Mouse (Mus musculus): ENCODE data around the gene Nsun2.
"Not testable (repeated sequence)": the region's sequence is repeated elsewhere in the genome, so short reads cannot be mapped to it uniquely, and the experiment has no call there.

The Nsun2 gene

GRCm38 (mm10) chr13:69555957-69556482 is 22.5 kb downstream of the Nsun2 start:
- no peak for DNase-seq

DNA sequence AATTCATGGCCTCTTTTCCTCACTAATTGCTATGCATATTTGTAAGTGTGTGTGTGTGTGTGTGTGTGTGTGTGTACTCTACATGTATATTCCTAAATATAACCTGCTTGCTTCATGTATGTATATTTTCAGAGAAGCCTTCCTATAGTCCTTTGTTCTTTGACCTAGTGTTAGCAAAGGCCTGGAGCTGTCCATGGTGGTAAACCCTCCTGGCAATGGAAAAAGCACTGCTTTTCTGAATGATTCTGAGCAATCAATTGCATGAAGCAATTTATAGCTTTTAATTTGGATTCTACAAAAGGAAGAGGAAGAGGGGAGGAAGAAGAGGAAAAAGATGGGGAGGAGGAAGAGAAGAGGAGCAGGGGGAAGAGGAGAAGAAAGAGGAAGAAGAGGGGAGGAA is 23.2 kb downstream of the Nsun2 start:
- no peak for DNase-seq

- no peak for DNase-seq
Measured at GRCm38 (mm10) chr13:69558098-69558660, 24.6 kb downstream of the Nsun2 start.

DNA sequence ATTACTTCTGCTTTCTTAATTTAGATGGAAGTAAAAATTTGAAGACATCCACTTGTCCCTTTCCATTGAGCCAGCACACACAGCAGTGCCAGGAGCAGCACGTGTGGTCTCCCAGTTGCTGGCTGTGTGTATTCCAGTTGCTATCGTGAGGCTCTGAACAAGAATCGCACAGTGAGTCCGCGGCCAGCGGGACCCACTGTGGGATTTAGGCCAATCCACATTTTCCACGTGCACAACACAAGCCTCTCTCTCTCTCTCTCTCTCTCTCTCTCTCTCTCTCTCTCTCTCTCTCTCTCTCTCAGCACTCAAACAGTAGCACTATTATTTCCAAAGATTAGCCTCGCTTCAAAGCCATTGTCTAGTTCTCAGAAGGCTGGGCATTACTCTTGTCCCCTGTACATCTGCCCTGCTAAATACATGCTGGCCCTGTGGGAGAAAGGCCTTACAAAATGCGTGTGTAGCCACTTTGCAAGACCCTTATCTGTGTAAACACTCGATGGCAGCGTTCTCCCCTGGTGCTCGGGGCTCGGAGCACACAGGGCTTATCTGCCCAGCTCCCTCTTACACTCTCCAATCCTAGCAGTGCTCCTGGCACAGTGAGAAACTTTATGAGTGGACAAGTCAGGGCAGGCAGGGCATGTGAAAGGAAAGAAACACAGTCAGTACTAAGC is 25.9 kb downstream of the Nsun2 start:
- no peak for DNase-seq

- no peak for DNase-seq
Measured at GRCm38 (mm10) chr13:69562004-69562403, 28.5 kb downstream of the Nsun2 start.

- no peak for DNase-seq
Measured at GRCm38 (mm10) chr13:69562654-69563574, 29.4 kb downstream of the Nsun2 start.

- DNase-seq: no peak
Measured at GRCm38 (mm10) chr13:69563905-69564304, 30.4 kb downstream of the Nsun2 start.

GRCm38 (mm10) chr13:69564573-69564972 is 31.0 kb downstream of the Nsun2 start:
- DNase-seq: no peak

DNA sequence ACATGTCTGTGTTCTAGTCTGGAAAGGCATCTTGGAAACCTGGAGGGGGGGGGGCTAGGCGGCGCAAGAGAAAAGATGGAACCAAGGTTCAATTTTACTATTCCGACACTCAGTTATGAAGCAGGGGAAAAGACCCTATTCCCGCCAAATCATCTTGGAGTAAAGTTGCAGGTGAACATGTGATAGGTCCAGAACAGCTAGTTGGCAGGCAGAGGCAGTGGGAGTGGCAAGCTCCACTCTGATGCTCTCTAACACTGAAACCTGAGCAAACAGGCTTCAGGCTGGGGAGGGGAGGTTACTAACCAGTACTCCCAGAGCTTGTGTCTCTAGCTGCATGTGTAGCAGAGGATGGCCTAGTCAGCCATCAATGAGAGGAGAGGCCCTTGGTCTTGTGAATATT is 31.9 kb downstream of the Nsun2 start:
- DNase-seq: not testable (repeated sequence)

DNA sequence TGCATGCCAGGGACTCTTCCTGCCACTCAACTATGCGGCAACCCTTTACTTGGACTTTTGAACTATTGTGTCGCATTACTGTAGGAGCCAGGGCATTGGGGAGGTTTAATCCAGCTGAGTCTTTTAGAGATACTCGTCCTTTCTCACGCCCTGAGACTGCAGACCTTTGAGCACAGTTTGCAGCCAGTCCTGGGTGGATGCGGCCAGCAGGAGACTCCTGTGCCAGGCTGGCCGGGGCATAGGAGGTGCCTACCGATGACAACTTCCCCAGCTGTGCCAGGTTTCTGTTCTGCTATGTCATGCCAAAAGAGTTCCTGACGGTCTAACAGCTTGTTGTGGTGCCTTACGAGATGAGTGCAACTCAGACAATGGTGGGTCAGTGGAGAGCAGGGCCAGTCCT is 35.7 kb downstream of the Nsun2 start:
- DNase-seq: no peak

DNA sequence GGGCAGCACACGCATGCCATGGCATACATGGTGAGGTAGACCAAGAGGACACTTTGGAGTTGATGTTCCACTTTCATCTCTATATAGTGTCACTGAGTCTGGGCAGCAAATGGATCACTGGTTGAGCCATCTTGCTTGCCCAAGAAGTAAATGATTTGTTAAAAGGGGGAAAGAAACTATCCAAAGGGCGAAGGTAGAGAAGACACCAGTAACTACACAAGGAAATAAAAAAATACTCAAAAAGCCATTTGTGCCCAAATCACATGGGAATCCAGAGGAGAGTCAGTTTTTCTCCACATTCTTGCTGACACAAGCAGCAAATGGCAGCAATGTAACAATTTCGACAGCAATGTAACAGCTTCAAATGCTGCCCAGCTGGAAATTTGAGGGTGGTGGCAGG is 39.0 kb downstream of the Nsun2 start:
- no peak for DNase-seq

DNA sequence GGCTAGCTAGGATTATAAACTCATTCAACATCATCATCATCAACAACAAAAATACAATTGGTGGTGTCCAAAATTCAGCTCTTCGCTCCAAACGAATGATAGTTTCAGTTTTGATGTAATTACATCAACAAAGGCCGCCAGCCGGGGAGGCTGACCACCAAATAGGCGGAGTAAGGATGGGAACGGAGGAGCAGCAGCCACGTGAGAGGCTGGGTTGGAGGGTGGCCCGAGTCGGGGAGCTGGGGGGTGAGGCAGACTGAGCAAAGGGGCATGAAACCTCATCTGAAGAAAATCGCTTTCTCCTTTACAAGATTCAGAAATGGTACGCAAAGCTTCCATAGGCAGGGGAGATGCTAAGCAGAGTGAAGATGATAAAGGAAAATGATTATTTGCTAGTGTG is 43.1 kb downstream of the Nsun2 start:
- peak; percentile 45 for DNase-seq

- no peak for DNase-seq
Measured at GRCm38 (mm10) chr13:69577181-69577834, 43.8 kb downstream of the Nsun2 start.

DNA sequence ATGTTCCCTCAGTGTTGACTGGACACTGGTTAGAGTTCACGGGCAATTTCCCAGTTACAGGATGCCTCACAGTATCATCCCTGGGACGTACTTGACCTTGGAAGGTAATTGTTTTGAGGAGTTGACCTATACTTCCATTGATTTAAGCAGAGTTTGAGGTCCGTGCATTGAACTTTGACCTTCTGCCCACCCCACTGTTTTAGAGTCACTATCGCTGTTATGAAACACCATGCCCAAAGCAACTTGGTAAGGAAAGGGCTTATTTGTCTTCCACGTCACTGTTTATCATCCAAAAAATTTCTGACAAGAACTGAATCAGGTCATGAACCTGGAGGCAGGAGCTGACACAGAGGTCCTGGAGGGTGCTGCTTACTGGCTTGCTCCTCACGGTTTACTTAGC is 48.9 kb downstream of the Nsun2 start:
- DNase-seq: no peak

GRCm38 (mm10) chr13:69583591-69583990 is 50.0 kb downstream of the Nsun2 start:
- DNase-seq: no peak

DNA sequence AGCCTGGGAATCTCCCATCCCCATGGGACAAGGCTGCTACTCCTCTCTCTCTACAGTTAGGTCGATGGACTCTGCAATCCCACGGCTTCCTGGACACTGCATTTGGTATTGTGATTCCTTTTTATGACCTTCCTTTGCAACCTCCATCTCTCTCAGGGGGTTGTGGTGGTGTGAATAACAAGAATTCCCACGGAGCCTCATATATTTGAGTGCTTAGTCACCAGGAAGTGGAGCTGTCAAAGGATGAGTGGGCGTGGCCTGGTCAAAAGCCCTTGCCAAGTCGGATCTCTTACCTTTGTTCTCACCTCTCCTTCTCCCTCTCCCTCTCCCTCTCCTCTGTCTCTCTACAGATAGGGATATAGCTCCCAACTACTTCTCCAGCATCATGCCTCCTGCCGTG is 52.3 kb downstream of the Nsun2 start:
- no peak for DNase-seq

- no peak for DNase-seq
Measured at GRCm38 (mm10) chr13:69586337-69586736, 52.8 kb downstream of the Nsun2 start.

GRCm38 (mm10) chr13:69587849-69588248 is 54.3 kb downstream of the Nsun2 start:
- no peak for DNase-seq

DNA sequence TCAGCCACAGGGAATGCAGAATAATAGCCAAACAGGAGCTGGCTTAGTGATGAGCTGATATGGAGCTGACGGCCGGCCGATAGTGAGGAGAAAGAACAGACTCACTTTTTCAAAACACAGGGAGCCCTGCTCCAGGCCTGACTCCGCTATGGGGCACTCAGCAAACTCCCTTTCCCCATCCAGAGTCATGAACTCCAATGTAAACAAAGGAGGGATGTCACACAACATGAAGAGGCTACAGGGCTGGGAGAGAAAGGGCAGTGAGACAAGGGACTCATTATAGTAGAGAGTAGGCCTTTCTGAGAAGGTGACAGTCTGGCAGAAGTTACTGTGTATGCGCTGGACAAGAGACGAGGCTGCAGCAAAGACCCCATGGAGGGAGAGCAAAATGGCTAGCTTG is 54.7 kb downstream of the Nsun2 start:
- no peak for DNase-seq

GRCm38 (mm10) chr13:69591338-69591737 is 57.8 kb downstream of the Nsun2 start:
- no peak for DNase-seq

- DNase-seq: no peak
Measured at GRCm38 (mm10) chr13:69592226-69592625, 58.7 kb downstream of the Nsun2 start.

GRCm38 (mm10) chr13:69593453-69593852 is 59.9 kb downstream of the Nsun2 start:
- DNase-seq: no peak

GRCm38 (mm10) chr13:69594577-69595256 is 61.2 kb downstream of the Nsun2 start:
- DNase-seq: no peak

Data from lung, postnatal 10 days (tissue).